Mouse (Mus musculus): ENCODE data around the gene Utp6.
A peak's percentile ranks its signal among the peaks of the same experiment; 100 is the strongest.

DNA sequence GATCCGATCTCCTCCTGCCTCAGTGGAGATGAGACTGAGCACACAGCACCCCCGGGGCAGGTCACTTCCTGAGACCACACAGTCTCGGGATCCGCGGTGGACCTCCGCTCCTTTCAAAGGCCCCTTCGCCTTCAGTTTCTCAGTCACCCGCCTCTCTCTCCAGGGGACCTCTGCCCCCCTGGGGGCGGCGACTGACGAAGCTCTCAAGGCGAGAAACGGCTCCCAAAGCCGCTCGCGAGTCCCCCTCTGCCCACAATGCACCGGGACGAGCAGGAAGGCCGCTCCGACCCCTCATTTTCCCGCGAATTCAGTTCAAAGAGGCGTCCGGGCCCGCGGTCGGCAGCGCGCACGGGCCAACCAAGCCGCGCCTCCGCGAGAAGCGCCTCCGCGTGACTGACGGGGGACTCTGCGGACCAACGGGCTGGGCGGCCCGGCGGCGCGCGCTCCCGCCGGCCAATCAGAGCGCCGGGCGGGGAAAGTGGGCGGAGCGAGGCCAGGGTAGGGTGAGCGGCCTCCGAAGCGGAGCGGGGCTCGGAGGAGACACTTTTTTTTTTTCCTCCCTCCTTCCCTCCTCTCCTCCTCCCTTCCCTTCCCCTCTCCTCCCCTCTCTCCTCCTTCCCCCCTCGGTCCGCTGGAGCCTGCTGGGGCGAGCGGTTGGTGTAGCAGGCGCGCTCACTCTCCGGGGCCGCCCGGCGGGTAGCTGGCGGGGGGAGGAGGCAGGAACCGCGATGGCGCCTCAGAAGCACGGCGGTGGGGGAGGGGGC, 30.6 kb upstream of the Utp6 start, which contains the start of gene Suz12:
- TF ChIP-seq CTCF (IDR thresholded peaks at IDR 0.05; ENCODE audit: low read depth, low read length) (no peak; the same call in 1 of the 2 replicates), POLR2A (IDR thresholded peaks at IDR 0.05; ENCODE audit: borderline replicate concordance, low read depth, low read length) (peak; percentile 75; the same call in 1 of the 2 replicates)

Measured in bone marrow macrophage, adult 2 months (primary cell).